Mouse (Mus musculus) liver, embryonic 14 days (tissue): ENCODE results near the gene Aunip. TPM values are rescaled to one million over a fixed set of nuclear protein-coding genes. Genes with fewer than 3 reads are reported as not detected.

Source experiments
- polyA plus RNA-seq: library from polyadenylated mRNA; depleted of rRNA; stranded (reverse); fragments of >200 nt; gene quantifications from 2 replicates; pipeline ENCODE4 v1.2.3, GENCODE M21; 2012; rRNA removed

Gene Aunip
- 21.6 and 26.4 TPM in 2 replicates for polyA plus RNA-seq

GRCm38 (mm10) chr4:134510845-134511411, at the start of gene Aunip:
Gene Aunip, plus strand, starts transcription at chr4:134510999.

GRCm38 (mm10) chr4:134468215-134468575, 42.6 kb upstream of the Aunip start, which contains the start of gene Stmn1:
Gene Stmn1, plus strand, starts transcription at chr4:134468320.

GRCm38 (mm10) chr4:134496595-134497210, 14.1 kb upstream of the Aunip start, which contains the start of gene Paqr7:
Gene Paqr7, plus strand, starts transcription at chr4:134496697.

GRCm38 (mm10) chr4:134534932-134535786, 24.4 kb downstream of the Aunip start, which contains the start of gene Mtfr1l:
Gene Mtfr1l, minus strand, starts transcription at chr4:134535387.

GRCm38 (mm10) chr4:134551494-134552316, 40.9 kb downstream of the Aunip start, which contains the start of gene Selenon:
Gene Selenon, minus strand, starts transcription at chr4:134552166.

Other genes starting within 250 kb of the Aunip start
- gene Pdik1l, start 223.1 kb upstream of the Aunip start, polyA plus RNA-seq = 5.1 and 5.3 TPM in 2 replicates
- 0.06 and 0.16 TPM in 2 replicates for gene Trim63, start 195.9 kb upstream of the Aunip start, polyA plus RNA-seq
- 0.02 and 0.03 TPM in 2 replicates for gene Slc30a2, start 167.8 kb upstream of the Aunip start, polyA plus RNA-seq
- gene Extl1, start 127.1 kb upstream of the Aunip start, polyA plus RNA-seq = 0.10 TPM in 2 replicates
- gene Pafah2, start 114.7 kb upstream of the Aunip start, polyA plus RNA-seq = 3.4 and 4.6 TPM in 2 replicates
- 92.8 and 131 TPM in 2 replicates for gene Stmn1, start 42.7 kb upstream of the Aunip start, polyA plus RNA-seq
- 3.0 and 4.1 TPM in 2 replicates for gene Paqr7, start 14.3 kb upstream of the Aunip start, polyA plus RNA-seq
- gene Mtfr1l, start 24.4 kb downstream of the Aunip start, polyA plus RNA-seq = 25.3 and 29.4 TPM in 2 replicates
- gene Selenon, start 41.2 kb downstream of the Aunip start, polyA plus RNA-seq = 3.4 and 4.1 TPM in 2 replicates
- gene Man1c1, start 193.3 kb downstream of the Aunip start, polyA plus RNA-seq = 1.4 and 1.7 TPM in 2 replicates